Mouse (Mus musculus) embryonic facial prominence, embryonic 12.5 days (tissue): ENCODE measurements at regions not wholly inside any gene's neighbourhood (a gene's known extent, or its start where the extent isn't known, plus 50 kb on each side); places are given as distances from the start of the nearest gene placed in this dataset.

ENCODE experiments used
- ATAC-seq: fragments of 200-750 bp; cut with Nextera tagmentation; 2 replicates; pipeline ENCODE4 v1.8.0; 2017; ENCODE audit not compliant: insufficient number of reproducible peaks, insufficient read depth, low FRiP score, low TSS enrichment
- H3K27ac ChIP-seq: fragments of 300-500 bp; sonication (generic); 2 replicates; pipeline ENCODE4 v1.5.1; 2016; ENCODE audit warnings: mild to moderate bottlenecking
- H3K27me3 ChIP-seq: fragments of 300-500 bp; sonication (generic); 2 replicates; pipeline ENCODE4 v1.6.1; 2016; ENCODE audit warnings: mild to moderate bottlenecking, moderate library complexity
- H3K36me3 ChIP-seq: fragments of 300-500 bp; sonication (generic); 2 replicates; pipeline ENCODE4 v1.6.1; 2016; ENCODE audit warnings: mild to moderate bottlenecking
- H3K4me1 ChIP-seq: fragments of 300-500 bp; sonication (generic); 2 replicates; pipeline ENCODE4 v1.6.1; 2016
- H3K4me2 ChIP-seq: fragments of 300-500 bp; sonication (generic); replicated peaks from 2 replicates; pipeline ENCODE4 v1.6.1; 2016; ENCODE audit warnings: mild to moderate bottlenecking, moderate library complexity
- H3K4me3 ChIP-seq: fragments of 300-500 bp; sonication (generic); 2 replicates; pipeline ENCODE4 v1.5.1; 2016; ENCODE audit warnings: mild to moderate bottlenecking
- H3K9ac ChIP-seq: fragments of 300-500 bp; sonication (generic); 2 replicates; pipeline ENCODE4 v1.6.1; 2016; ENCODE audit warnings: mild to moderate bottlenecking, moderate library complexity
- H3K9me3 ChIP-seq: fragments of 300-500 bp; sonication (generic); 2 replicates; pipeline ENCODE4 v1.6.1; 2016; ENCODE audit warnings: mild to moderate bottlenecking, moderate library complexity
- WGBS: fragments of 180-500 bp; shearing (Covaris S2); methylation state at CpG from one replicate; pipeline ENCODE4 v1.1.7; 2016; 5-methylcytosine and 5-hydroxymethylcytosine counted together

DNA sequence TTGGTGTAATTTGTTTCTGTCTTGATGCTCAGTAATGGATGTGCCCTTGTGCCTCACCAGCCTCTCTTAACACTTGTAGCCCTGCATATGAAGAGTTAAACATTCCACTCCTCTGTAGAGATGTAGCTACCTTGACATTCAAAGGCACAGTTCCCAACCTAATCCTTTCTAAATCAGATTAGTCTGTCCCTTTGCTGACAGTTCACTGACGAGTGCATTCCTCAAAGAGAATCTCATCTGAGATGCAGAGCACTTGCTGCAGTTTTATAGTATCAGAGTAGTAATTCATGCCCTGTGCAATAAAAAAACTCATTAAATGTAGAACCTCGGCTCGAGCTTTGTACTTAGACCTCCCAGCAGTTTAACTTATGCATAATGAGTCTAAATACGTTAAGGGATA lies 249.3 kb upstream of the Tle4 start:
- Histone ChIP-seq H3K4me3 (no peak overlapping the region), H3K4me2 (no peak overlapping the region), H3K27me3 (no peaks in the 10 kb centered on the region), H3K4me1 (no peaks in the 10 kb centered on the region; the same call in 1 of the 2 replicates), H3K36me3 (no peaks in the 10 kb centered on the region), H3K9me3 (no peaks in the 10 kb centered on the region), H3K27ac (no peak overlapping the region), H3K9ac (no peak overlapping the region)
- no peak for ATAC-seq
- 55% methylated on average over 4 of the region's 4 CpGs for WGBS

GRCm38 (mm10) chr19:14835629-14836028 lies 237.8 kb upstream of the Tle4 start:
- Histone ChIP-seq H3K9me3 (no peaks in the 10 kb centered on the region), H3K27me3 (no peaks in the 10 kb centered on the region), H3K27ac (no peak overlapping the region), H3K4me2 (no peak overlapping the region), H3K9ac (no peak overlapping the region), H3K4me1 (no peaks in the 10 kb centered on the region), H3K36me3 (no peaks in the 10 kb centered on the region), H3K4me3 (no peak overlapping the region)
- ATAC-seq = no peak
- WGBS = 55% methylated on average over 8 of the region's 8 CpGs

DNA sequence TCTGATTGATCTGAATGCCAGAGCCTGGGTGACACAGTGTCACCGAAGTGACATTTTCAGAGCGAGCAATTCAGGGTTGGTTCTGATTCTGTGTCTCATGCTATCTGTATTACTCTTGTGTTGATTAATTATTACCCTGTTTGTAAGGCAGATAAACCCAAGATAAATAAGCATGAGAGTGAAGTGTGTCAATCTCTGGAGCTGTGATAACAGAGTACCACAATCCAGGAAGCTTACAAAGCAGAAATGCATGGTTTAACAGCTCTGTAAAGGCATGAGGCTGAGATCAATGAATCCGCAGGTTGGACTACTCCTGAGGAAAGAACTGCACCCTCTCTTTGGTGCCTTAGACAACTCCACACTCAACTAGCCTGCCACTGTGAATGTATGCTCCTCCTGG lies 218.5 kb upstream of the Tle4 start:
- Histone ChIP-seq H3K9me3 (0 out of 2 replicates have a peak, but pooled peaks cover 2% of the 10 kb centered on the region), H3K4me1 (no peaks in the 10 kb centered on the region), H3K27me3 (no peaks in the 10 kb centered on the region), H3K4me3 (no peak overlapping the region), H3K9ac (no peak overlapping the region), H3K27ac (no peak overlapping the region), H3K4me2 (no peak overlapping the region), H3K36me3 (no peaks in the 10 kb centered on the region)
- no peak for ATAC-seq
- WGBS = 79% methylated on average over 3 of the region's 3 CpGs

- ATAC-seq = no peak
- 60% methylated on average over 6 of the region's 6 CpGs for WGBS
- no peak overlapping the region for H3K4me3 ChIP-seq
- no peaks in the 10 kb centered on the region for H3K9me3 ChIP-seq
- H3K36me3 ChIP-seq = no peaks in the 10 kb centered on the region
- H3K27me3 ChIP-seq = no peaks in the 10 kb centered on the region
- no peak overlapping the region for H3K27ac ChIP-seq
- H3K4me2 ChIP-seq = no peak overlapping the region
- H3K4me1 ChIP-seq = peaks cover 12% of the 10 kb centered on the region; the same call in 1 of the 2 replicates
- H3K9ac ChIP-seq = no peak overlapping the region
These were observed 208.9 kb upstream of the Tle4 start for GRCm38 (mm10) chr19:14806787-14807186.

GRCm38 (mm10) chr19:14802909-14803650 lies 205.2 kb upstream of the Tle4 start:
- no peak for ATAC-seq

GRCm38 (mm10) chr19:14801669-14802068 lies 203.8 kb upstream of the Tle4 start:
- Histone ChIP-seq H3K9me3 (no peaks in the 10 kb centered on the region), H3K27ac (no peak overlapping the region), H3K4me1 (peaks cover 12% of the 10 kb centered on the region; the same call in 1 of the 2 replicates), H3K9ac (no peak overlapping the region), H3K4me2 (no peak overlapping the region), H3K4me3 (no peak overlapping the region), H3K27me3 (no peaks in the 10 kb centered on the region), H3K36me3 (no peaks in the 10 kb centered on the region)
- WGBS = 77% methylated on average over 8 of the region's 8 CpGs
- no peak for ATAC-seq

More at GRCm38 (mm10) chr19:14802909-14803650, 205.2 kb upstream of the Tle4 start:
- Histone ChIP-seq H3K27ac (no peak overlapping the region), H3K4me2 (no peak overlapping the region), H3K9ac (no peak overlapping the region), H3K9me3 (no peaks in the 10 kb centered on the region), H3K4me1 (peaks cover 12% of the 10 kb centered on the region; the same call in 1 of the 2 replicates), H3K36me3 (no peaks in the 10 kb centered on the region), H3K27me3 (no peaks in the 10 kb centered on the region), H3K4me3 (no peak overlapping the region)
- WGBS = 20% methylated on average over 5 of the region's 5 CpGs

- Histone ChIP-seq H3K4me1 (peaks cover 12% of the 10 kb centered on the region; the same call in 1 of the 2 replicates), H3K9ac (no peak overlapping the region), H3K36me3 (no peaks in the 10 kb centered on the region), H3K27me3 (no peaks in the 10 kb centered on the region), H3K4me2 (no peak overlapping the region), H3K27ac (no peak overlapping the region), H3K9me3 (no peaks in the 10 kb centered on the region), H3K4me3 (no peak overlapping the region)
- ATAC-seq = no peak
- 79% methylated on average over 6 of the region's 6 CpGs for WGBS
These were observed 201.2 kb upstream of the Tle4 start for GRCm38 (mm10) chr19:14799002-14799401.

GRCm38 (mm10) chr19:14798417-14798816 lies 200.6 kb upstream of the Tle4 start:
- 0 out of 2 replicates have a peak, but pooled peaks cover 3% of the 10 kb centered on the region for H3K27me3 ChIP-seq
- no peak overlapping the region for H3K9ac ChIP-seq
- 79% methylated on average over 7 of the region's 7 CpGs for WGBS
- H3K4me3 ChIP-seq = no peak overlapping the region
- no peak overlapping the region for H3K27ac ChIP-seq
- no peaks in the 10 kb centered on the region for H3K36me3 ChIP-seq
- no peak for ATAC-seq
- H3K4me1 ChIP-seq = peaks cover 12% of the 10 kb centered on the region; the same call in 1 of the 2 replicates
- no peak overlapping the region for H3K4me2 ChIP-seq
- no peaks in the 10 kb centered on the region for H3K9me3 ChIP-seq

- Histone ChIP-seq H3K4me1 (no peaks in the 10 kb centered on the region), H3K4me3 (no peak overlapping the region), H3K9ac (no peak overlapping the region), H3K36me3 (no peaks in the 10 kb centered on the region), H3K9me3 (no peaks in the 10 kb centered on the region), H3K4me2 (no peak overlapping the region), H3K27ac (no peak overlapping the region), H3K27me3 (0 out of 2 replicates have a peak, but pooled peaks cover 3% of the 10 kb centered on the region)
- 85% methylated on average over 5 of the region's 5 CpGs for WGBS
- no peak for ATAC-seq
These were observed 198.1 kb upstream of the Tle4 start for GRCm38 (mm10) chr19:14795910-14796309.

- H3K27me3 ChIP-seq = 0 out of 2 replicates have a peak, but pooled peaks cover 3% of the 10 kb centered on the region
- no peaks in the 10 kb centered on the region for H3K9me3 ChIP-seq
- no peak overlapping the region for H3K27ac ChIP-seq
- no peaks in the 10 kb centered on the region for H3K4me1 ChIP-seq
- H3K9ac ChIP-seq = no peak overlapping the region
- ATAC-seq = no peak
- H3K4me3 ChIP-seq = no peak overlapping the region
- WGBS = 88% methylated on average over 1 of the region's 1 CpGs
- H3K36me3 ChIP-seq = no peaks in the 10 kb centered on the region
- H3K4me2 ChIP-seq = no peak overlapping the region
These were observed 192.1 kb upstream of the Tle4 start for GRCm38 (mm10) chr19:14789992-14790391.

- H3K9ac ChIP-seq = no peak overlapping the region
- H3K4me1 ChIP-seq = no peaks in the 10 kb centered on the region
- no peak overlapping the region for H3K4me3 ChIP-seq
- no peaks in the 10 kb centered on the region for H3K27me3 ChIP-seq
- ATAC-seq = no peak
- no peak overlapping the region for H3K4me2 ChIP-seq
- no peaks in the 10 kb centered on the region for H3K9me3 ChIP-seq
- H3K27ac ChIP-seq = no peak overlapping the region
- no peaks in the 10 kb centered on the region for H3K36me3 ChIP-seq
- 85% methylated on average over 4 of the region's 4 CpGs for WGBS
These were observed 190.8 kb upstream of the Tle4 start for GRCm38 (mm10) chr19:14788630-14789029.

GRCm38 (mm10) chr19:14786868-14787267 lies 189.0 kb upstream of the Tle4 start:
- H3K9me3 ChIP-seq = no peaks in the 10 kb centered on the region
- no peaks in the 10 kb centered on the region for H3K27me3 ChIP-seq
- 86% methylated on average over 8 of the region's 8 CpGs for WGBS
- H3K27ac ChIP-seq = no peak overlapping the region
- H3K4me1 ChIP-seq = no peaks in the 10 kb centered on the region
- no peak for ATAC-seq
- no peaks in the 10 kb centered on the region for H3K36me3 ChIP-seq
- no peak overlapping the region for H3K4me3 ChIP-seq
- no peak overlapping the region for H3K9ac ChIP-seq
- H3K4me2 ChIP-seq = no peak overlapping the region
